Mouse (Mus musculus) gastrocnemius, postnatal 25 days (tissue): ENCODE results near the gene Syne2. TPM values are rescaled to one million over a fixed set of nuclear protein-coding genes. Genes with fewer than 3 reads are reported as not detected.

Source experiments
- DNase-seq: peaks from one replicate; pipeline ENCODE4 v3.0.0; 2022
- total RNA-seq, 2 experiments: library from RNA; stranded (reverse); gene quantifications; 1 replicate in 1 of 2; 2 replicates in 1 of 2; pipeline ENCODE4 v1.2.3; 2021

Gene Syne2
- total RNA-seq, 2 experiments from 2014 or later = 13.2 to 13.5 TPM

DNA sequence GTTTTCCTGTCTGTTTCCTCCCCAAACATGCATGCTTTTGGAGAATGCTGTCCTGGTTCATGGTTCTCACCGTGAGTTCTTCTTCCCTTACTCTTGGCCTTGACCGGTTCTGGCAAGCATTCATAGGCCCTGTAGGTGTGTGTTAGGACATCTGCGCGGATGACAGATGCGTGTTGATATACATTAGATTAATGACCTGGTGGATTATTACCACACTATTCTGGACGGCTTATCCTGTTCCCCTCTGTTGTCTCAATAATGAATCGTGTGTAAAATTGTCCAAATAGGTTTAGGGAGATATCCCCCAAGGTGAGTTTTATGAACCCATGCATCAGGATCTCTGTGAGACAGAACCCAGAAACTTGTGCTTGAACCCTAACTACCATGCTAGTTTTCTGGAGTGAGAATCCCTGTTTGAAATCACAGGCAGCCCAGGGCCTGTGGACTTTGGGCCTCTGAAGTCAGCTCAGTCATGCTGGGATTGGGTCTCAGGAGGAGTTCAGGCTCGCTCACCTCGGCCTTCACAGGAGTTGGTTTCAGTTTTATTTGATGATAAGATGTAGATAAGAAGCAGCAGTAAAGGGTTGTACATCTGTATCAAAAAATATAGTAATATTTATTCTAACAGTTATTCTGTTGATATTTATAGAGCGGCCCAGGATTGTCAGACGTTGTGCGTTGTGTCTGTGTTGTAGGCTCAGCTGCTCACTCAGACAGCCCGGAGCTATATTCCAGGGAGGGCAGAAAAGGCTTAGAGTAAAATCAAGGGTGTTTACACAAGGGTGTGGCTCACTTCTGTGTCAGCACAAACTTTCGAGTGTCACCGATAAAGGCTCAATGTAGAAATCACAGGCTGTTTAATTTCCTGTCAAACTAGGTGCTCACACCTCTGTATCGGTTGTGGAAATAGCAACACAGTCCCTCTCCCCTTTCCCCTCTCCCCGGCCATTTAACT is 48.8 kb downstream of the Syne2 start:
- DNase-seq = no peak

DNA sequence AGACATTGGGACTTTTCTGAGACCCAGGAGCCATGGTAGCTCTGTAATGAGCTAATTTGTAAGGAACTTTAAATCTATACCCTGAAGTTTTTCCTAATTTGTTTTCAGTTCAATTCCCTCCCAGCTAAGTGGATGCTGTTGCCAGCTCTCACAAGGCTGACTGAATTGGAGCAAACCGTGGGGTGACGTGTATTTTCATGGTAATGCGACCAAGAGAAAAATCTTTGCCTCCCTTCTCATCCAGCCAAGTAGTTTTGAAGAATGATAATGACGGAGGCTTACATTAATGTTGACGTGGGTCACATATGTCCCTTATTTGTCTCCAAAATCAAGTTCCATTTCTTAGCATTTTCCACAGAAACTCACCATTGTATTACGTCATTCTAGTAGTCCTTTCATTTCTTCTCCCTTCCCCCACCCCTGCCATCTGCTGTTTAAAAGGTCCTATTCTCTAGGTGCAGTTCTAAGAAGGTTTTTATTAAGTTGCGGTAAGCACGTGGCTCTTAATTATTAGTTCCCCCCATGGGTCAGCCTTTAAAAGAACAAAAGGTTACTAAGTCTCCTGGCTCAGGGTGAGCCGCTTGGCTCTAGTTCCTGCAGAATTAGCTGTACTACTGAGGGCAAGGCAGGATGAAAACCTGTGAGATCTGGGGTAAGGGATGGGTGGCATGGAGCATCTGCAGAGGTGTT is 55.8 kb downstream of the Syne2 start:
- DNase-seq = no peak

DNA sequence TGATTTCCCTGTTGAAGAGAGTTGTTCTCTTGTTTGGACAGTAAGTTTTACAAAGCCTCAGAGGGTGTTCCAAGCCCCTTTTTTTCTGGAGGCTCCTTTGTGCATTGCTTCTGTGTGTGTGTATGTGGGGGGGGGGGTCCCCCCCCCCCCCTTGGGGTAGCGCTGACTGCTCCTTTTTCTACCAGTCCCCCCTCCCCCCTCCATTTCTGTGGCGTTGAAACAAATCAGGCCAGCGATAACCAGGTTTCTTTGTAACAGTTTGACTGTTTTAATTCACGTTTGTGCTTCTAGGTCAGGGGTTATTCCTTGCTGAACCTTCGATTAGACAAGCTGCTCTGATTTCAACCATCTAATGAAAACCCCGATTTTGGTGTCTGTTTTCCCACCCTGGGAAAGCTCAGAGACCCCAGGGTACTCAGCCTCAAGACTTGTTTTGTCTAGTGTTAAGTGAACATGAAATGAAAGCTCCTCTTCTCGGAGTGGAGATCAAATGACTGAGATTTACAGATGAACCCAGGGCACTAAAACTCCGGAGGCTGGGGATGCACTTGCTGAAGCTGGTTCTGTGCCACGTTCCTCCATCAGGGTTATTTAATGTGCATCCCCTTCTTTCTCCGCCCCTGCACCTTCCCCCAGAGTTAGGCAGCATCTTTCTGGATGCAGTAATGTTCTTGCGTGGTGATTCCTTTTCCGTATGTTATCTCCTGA is 56.5 kb downstream of the Syne2 start:
- DNase-seq = no peak

DNA sequence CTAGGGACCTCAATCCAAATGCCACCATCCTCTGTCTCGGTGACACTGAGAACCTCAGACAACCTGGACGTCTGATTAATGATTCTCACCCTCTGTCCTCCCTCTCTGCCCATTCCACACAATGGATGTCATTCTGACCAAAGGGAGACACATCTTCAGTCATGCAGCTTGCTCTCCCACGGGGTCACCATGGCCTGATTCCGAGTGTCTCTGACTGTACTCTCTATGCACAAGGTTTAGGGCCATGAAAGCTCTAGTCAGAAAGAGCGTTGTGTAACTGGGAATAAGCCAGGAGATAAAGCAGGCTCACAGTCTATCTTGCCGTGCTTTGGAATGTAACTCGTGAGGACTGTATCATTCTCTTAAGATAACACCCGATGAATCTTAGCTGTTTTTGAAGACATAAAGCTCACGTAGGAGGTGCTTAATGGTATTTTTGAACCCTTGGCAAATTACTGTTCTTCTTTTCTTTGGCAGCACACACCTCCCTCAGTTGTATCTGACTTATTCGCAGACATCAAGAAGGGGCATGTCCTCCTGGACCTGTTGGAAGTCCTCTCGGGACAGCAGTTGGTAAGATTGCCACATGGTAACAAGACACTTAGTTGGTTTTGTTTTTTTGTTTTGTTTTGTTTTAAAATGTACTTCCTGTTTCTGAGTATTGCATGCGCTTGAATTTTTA is 61.8 kb downstream of the Syne2 start:
- no peak for DNase-seq

DNA sequence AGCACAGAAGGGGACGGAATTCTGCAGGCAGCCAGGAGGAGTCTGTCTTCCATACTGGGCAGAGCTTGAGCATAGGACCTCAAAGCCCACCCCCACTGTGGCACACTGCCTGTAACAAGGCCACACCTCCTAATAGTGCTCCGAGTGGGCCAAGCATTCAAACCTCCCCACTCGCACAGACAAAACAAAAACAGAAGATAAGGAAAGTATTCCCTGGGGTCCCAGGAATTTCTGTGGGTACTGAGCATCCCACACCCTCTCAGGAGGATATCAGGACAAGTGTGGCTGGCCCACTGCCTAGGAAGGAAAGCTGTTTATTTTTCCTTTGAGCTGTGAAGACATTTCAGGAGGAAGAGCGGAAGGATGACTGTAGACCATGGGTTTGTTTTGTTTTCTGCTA is 63.6 kb downstream of the Syne2 start:
- no peak for DNase-seq

DNA sequence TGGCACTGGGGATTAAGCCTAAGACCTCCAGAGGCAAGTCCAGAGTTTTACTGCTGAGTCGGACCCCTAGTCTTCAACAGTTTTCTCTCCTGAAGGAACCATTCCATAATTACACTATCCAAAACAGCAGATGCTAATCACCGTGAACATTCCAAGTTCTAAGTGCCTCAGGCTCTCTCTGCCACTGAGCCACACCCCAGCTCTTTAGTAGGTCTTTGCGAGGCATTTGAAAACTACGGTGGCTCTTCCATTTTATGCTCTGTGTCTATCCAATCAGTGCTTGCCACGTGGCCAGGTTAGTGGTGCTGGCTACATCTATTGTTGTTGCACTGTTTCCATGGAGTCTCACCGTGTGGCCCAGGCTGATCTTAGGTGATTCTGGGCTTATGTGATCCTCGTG is 68.2 kb downstream of the Syne2 start:
- DNase-seq = no peak

DNA sequence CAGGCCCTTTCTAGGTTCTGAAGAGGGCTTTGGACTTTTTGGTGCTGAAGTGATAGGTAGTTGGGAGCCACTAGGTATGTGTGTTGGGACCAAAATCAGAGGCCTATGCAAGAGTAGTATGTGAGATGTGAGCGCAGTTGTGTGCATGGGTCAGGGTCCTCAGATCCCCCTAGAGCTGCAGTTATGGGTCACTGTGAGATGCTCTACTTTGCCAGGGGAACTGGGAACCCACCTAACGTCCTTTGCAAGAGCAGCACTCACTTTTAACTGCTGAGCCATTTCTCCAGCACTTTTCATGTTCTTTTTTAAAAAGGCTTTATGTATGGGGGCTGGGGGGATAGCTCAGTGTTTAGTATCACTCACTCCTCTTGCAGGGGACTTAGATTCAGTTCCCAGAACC is 69.0 kb downstream of the Syne2 start:
- DNase-seq = no peak

DNA sequence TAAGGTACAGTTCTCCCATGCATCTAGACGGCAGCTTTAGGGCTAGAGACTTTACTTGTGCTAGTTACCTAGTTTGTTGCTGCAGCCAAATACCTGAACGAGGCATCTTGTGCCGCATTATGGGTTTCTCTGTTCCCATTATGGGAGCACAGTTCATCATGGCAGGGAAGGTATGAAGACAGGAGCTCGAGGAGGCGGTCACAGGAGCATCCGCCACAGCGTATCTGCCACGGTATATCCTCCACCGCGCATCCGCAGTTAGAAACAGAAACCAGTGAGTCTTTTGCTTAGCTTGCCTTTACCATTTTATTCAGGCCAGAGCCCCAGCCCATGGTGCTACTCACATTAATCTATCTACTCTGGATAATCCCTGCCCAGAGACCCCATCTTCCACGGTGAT is 70.8 kb downstream of the Syne2 start:
- DNase-seq = no peak

DNA sequence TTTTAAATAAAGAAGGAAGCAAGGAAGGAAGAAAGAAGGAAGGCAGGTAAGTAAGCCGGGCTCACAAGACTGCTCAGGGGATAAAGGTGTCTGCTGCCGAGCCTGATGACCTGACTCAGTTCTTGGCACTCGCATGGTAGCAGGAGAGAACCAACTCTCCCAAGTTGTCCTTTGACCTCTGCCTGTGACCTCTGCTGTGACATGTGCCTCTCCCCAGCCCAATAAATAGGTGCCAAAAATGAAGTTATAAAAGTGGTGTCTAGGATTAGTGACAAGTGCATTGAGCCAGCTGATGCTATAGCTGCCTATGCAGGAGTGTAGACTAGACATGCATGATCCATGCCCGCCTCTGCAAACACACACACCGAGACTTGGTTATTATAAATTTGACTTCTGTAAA is 73.3 kb downstream of the Syne2 start:
- DNase-seq = no peak

DNA sequence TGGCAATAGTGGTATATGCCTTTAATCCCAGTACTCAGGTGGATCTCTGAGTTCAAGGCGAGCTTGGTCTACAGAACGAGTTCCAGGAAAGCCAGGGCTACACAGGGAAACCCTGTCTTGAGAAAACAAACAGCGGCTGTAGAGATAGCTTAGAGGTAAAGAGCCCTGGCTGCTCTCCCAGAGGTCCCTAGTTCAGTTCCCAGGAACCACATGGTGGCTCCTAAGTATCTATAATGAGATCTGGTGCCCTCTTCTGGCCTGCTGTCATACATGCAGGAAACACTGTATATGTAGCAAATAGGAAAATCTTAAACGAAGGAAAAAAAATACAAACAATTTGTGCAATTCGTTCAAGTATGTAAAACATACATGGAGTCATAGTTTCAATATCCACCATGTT is 75.5 kb downstream of the Syne2 start:
- no peak for DNase-seq

DNA sequence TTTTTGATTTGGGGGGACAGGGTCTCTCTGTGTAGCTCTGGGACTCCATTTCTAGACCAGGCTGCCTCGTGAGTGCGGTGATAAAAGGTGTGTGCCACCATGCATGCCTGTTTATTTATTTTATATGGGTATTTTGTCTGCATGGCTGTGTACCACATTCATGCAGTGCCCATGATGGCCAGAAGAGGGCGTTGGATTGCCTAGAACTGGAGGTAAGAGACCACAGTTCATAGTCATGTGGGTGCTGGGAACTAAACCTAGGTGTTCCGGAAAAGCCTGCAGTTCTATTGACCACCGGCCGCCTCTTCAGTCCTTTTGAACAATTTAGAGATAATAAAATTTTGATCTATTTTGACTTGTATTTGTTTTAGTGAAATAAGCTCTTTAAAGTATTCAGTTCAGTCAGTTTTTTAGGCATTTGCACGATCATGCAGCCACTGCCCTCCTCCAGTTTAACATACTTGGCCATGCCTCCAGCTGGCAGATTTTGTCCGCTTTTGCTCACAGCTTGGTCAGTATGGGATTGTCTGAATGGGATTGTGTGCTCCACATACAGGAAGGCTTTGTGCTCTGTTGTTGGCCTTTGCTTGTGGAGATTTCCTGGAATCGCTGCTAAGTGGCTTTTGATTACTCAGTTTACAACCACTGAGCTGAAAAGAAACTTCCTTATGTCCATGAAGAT is 76.5 kb downstream of the Syne2 start:
- DNase-seq = no peak

DNA sequence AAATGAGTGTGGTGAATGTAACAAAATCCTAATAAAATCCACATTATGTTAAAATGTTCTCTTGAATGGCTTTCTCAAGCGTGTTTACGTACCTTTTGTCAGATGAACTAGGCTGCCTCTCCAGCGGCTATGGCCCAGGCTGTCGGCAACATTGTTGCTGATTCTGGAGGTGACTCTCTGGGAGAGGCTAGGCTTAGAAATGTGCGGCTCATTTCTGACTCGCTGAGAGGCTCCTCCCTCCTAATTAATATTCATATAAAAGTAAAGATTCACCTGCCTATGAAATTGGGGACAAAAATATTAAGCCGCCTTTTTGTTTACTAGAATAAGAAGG is 77.0 kb downstream of the Syne2 start:
- no peak for DNase-seq

DNA sequence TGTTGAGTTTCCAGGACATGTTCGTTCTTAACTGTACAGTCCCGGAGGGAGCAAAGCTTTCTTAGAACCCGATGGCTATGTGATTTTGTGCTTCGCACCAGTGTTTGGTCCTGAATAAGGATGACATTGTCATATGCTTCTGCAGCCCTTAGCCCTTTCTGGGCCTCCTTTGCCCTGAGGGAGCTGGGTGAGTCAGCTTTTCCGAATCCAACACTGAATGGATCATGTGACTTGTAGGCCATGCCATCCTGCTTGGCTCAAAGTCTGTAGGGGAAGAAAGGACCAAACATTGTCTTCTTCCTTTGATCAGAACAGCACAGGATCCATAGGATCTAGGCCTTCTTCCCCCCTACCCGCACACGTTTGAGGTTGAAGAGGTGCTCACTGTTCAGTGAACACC is 79.9 kb downstream of the Syne2 start:
- DNase-seq = no peak

DNA sequence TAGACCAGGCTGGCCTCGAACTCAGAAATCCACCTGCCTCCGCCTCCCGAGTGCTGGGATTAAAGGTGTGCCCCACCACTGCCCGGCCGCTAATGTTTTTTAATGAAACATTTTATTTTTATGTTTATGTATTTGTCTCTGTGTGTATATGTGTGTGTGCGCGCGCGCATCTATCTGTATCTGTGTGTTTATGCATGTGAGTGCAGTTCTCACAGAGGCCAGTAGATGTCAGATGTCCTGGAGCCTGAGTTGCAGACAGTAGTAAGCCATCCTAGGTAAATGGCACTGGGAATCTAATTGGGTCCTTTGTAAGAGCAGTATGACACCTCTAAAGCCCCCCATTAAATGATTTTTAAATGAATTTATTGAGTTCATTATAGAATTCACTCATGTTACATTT is 83.8 kb downstream of the Syne2 start:
- DNase-seq = no peak

DNA sequence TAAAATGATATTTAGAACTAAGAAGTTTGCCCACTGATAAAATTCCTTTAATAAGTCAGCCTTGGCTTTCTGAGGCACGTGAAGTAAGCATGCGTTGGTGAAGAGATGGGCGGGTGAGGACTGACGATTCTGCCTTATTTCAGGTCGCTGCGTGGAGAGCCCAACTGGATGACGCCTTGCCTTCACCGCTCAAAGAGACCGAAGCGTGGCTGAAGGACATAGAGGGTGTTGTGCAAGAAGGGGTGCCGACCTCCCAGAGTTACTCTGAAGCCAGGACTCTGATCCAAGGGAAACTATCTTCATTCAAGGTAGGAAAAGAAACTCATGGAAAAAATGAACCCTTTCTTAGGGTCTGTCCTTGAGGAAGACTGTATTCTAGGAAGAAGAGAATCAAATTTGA is 86.1 kb downstream of the Syne2 start:
- DNase-seq = no peak

DNA sequence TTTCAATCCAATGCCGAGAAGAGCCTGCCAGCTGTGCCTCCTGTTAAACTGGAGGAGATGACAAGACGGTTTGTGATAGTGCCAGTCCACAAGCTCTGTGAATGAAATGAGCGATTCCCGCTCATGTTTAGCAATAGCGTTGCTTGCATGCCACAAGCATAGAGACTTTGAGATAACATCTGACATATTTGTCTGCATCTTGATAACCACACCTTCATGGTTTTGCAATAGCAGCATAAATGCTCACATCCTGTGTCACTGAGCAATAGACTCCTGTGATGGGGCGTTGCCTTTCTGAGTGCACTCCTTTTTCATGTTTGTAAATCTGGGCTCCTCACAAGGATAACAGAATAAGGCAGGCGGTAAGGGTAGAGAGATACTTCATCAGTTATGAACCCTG is 87.4 kb downstream of the Syne2 start:
- no peak for DNase-seq

DNA sequence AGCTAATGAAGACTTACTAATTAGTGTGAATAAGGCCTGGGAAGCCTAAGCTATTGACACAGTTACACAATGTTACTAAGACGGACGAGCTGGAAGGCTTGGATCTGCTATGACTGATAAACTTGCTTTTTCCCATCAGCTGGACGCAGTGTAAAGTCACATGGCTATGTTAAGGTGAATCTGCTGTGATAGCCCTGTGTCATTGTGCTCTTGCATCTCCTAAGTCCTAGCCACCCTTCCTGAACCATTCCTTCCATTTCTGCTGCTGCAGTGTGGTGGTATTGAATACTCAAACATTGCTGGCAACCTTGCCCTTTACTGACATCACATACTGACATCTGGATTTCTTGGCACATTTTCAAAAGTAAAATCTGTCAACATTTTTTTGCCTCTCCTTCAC is 90.5 kb downstream of the Syne2 start:
- no peak for DNase-seq

DNA sequence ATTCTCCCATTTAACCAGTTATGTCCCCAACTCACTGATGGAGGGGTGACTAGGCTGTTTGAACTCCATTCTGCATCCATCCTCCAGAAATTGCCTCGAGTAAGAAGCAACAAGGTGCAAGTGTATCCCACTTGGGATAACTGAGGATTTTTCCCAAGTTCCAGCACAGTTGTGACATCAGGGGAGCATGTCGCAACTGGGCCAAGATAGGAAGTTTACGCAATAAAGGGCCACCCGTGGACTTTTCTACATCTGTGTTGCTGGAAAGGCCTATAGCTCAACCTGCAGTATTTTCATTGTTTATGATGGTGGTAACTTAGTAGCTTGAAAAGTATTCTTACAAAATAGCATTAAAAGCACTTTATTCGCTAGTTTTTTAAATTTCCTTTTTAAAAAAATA is 97.8 kb downstream of the Syne2 start:
- no peak for DNase-seq

DNA sequence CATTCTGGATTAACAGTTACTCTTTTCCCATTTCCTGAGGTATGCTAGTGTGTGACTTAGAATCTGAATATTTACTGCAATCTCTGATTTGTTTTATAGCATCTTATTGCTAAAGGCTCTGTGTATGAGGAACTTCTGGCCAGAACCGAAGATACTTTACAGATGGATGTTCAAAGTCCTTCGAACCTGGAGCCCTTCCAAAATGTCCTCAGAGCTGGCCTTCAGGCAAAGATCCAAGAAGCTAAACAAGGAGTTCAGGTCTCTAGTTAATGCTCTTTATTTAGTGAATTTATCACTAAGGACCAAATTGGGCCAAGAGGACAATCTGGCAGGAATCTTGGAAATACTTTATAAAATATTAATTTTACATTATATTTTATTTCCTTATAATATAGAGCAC is 100.5 kb downstream of the Syne2 start:
- no peak for DNase-seq

DNA sequence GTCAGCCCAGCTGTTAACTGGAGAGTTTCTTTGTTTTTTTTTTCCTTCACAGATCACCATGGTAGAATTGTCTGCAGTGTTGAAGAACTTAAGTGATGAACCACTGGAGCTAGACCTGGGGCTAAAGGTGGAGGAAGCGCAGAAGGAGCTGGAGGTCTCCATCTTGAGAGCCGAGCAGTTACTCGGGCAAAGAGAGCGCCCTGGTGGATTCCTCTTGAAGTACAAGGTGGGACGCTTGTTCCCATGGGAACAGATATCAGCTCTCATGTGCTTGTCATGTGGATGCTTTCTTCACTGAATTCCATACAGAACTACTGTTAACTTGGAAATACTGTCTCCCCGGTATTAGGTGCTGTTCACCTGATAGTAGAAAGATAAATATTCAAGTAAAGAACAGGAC is 101.0 kb downstream of the Syne2 start:
- no peak for DNase-seq

DNA sequence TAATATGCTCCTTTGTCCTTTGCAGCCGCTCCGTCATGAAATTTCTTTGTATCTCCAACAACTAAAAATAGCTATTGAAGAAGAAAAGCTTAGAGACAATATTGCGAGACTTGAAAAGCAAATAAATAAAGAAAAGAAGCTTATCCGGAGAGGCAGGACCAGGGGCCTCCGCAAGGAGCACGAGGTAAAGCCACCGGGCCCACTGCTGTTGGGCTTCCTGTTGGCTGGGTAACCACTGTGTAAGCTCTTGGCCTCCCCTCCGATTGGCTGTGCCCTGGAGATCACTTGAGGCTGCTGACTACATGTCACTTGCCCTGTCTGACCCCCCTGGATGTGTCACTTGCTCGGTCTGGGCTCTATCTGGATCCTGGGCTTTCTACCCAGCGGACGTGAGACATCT is 105.0 kb downstream of the Syne2 start:
- DNase-seq = no peak

DNA sequence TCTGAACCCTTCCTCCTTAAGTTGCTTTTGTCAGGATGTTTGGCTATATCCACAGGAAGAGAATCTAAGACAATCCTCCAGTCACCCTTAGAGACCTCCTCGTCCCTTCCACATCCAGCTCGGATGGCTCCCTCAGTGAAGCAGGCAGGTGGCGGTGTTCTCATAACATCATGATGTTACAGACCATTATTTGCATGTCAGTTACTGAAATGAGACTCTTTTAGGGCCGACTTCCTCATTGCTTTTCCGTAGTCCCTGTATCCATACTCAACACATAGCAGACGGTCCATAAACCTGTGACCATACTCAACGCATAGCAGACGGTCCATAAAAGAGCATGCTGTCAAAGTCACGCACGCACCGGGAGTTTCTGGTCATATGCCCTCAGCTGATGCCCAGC is 106.9 kb downstream of the Syne2 start:
- DNase-seq = no peak
